Mouse (Mus musculus) c-Kit-positive CD71-positive TER-119-negative erythroid progenitor cells, embryonic 14.5 days (primary cell): ENCODE results near the gene Farsa.
"Not testable (repeated sequence)": the region's sequence is repeated elsewhere in the genome, so short reads cannot be mapped to it uniquely, and the experiment has no call there.

Source experiments
- DNase-seq: peaks from one replicate; pipeline ENCODE4 v3.0.0-alpha.2; 2013; ENCODE audit warnings: low read depth

Farsa gene

GRCm38 (mm10) chr8:84856864-84857441 lies at the start of gene Farsa:
Gene Farsa, plus strand, starts transcription at chr8:84856989.
- peak; percentile 93 for DNase-seq

GRCm38 (mm10) chr8:84809109-84809940 lies 47.5 kb upstream of the Farsa start:
- no peak for DNase-seq

- no peak for DNase-seq
These were observed 46.9 kb upstream of the Farsa start for GRCm38 (mm10) chr8:84809941-84810280.

GRCm38 (mm10) chr8:84810896-84811295 lies 45.9 kb upstream of the Farsa start:
- DNase-seq = peak; percentile 71

- no peak for DNase-seq
These were observed 45.5 kb upstream of the Farsa start for GRCm38 (mm10) chr8:84811303-84811702.

GRCm38 (mm10) chr8:84813059-84813458 lies 43.7 kb upstream of the Farsa start:
- DNase-seq = peak; percentile 72

- no peak for DNase-seq
These were observed 43.0 kb upstream of the Farsa start for GRCm38 (mm10) chr8:84813830-84814229.

GRCm38 (mm10) chr8:84814240-84814554 lies 42.6 kb upstream of the Farsa start:
- no peak for DNase-seq

- DNase-seq = no peak
These were observed 42.0 kb upstream of the Farsa start for GRCm38 (mm10) chr8:84814555-84815441.

GRCm38 (mm10) chr8:84815547-84815946 lies 41.2 kb upstream of the Farsa start:
- peak; percentile 89 for DNase-seq

- no peak for DNase-seq
These were observed 40.7 kb upstream of the Farsa start for GRCm38 (mm10) chr8:84816117-84816516.

GRCm38 (mm10) chr8:84822723-84823122 lies 34.1 kb upstream of the Farsa start, which contains the start of gene Dand5:
Gene Dand5, minus strand, starts transcription at chr8:84822823.
- no peak for DNase-seq

- DNase-seq = no peak
These were observed 33.1 kb upstream of the Farsa start for GRCm38 (mm10) chr8:84823653-84824052.

GRCm38 (mm10) chr8:84825636-84826035 lies 31.2 kb upstream of the Farsa start:
- DNase-seq = no peak

- not testable (repeated sequence) for DNase-seq
These were observed 30.3 kb upstream of the Farsa start for GRCm38 (mm10) chr8:84826518-84826917.

GRCm38 (mm10) chr8:84831490-84831889 lies 25.3 kb upstream of the Farsa start, which contains the start of gene Gadd45gip1:
Gene Gadd45gip1, plus strand, starts transcription at chr8:84831522.
- DNase-seq = no peak

GRCm38 (mm10) chr8:84832034-84832717 lies 24.6 kb upstream of the Farsa start:
- no peak for DNase-seq

- no peak for DNase-seq
These were observed 23.7 kb upstream of the Farsa start for GRCm38 (mm10) chr8:84832759-84833742.

GRCm38 (mm10) chr8:84834002-84834865 lies 22.6 kb upstream of the Farsa start:
- DNase-seq = no peak
